21 mouse cellular contexts compared by ENCODE assay signal in genomic region chr7:19121686-19122085, GRCm38 (mm10). TPM values are rescaled to one million over a fixed set of nuclear protein-coding genes. Genes with fewer than 3 reads are reported as not detected.
DNase-seq lines count a peak whose midpoint lies in the region; ATAC-seq and TF ChIP-seq lines count a peak whose summit lies in the region.
"Had no signal": no experiment of that assay in that cellular context is flagged by ENCODE, and none has a peak within 500 bp of the region (broad histone marks: within the 10 kb centered on the region; RNA-seq: fewer than 3 reads in every experiment).

No protein-coding gene starts in this region.

- no peak for TF ChIP-seq CTCF in liver, postnatal 0 days (IDR thresholded peaks at IDR 0.05; ENCODE audit: low read depth)

- no peak for ATAC-seq in liver, embryonic 12.5 days
- ATAC-seq in liver, postnatal 0 days = no peak
- no peak for ATAC-seq in hindbrain, embryonic 12.5 days (ENCODE audit: low FRiP score)
- ATAC-seq: intestine, postnatal 0 days had no signal

- H3K27me3 ChIP-seq in liver, embryonic 12.5 days (replicated peaks) = peaks cover 15% of the 10 kb centered on the region
- no peaks in the 10 kb centered on the region for H3K27me3 ChIP-seq in liver, postnatal 0 days (ENCODE audit: insufficient read depth, low read length)
- H3K27me3 ChIP-seq in hindbrain, embryonic 12.5 days = peaks cover 12% of the 10 kb centered on the region; the same call in 1 of the 2 replicates
- H3K27me3 ChIP-seq: limb, embryonic 15.5 days had no signal

- H3K4me1 ChIP-seq in liver, embryonic 12.5 days = peaks cover 29% of the 10 kb centered on the region
- peaks cover 21% of the 10 kb centered on the region for H3K4me1 ChIP-seq in liver, postnatal 0 days (ENCODE audit: insufficient read depth)
- peaks cover 17% of the 10 kb centered on the region for H3K4me1 ChIP-seq in hindbrain, embryonic 12.5 days

- no peak overlapping the region for H3K4me3 ChIP-seq in liver, embryonic 12.5 days
- H3K4me3 ChIP-seq in liver, postnatal 0 days (ENCODE audit: low read depth, low read length) = no peak overlapping the region
- H3K4me3 ChIP-seq in hindbrain, embryonic 12.5 days = no peak overlapping the region
- H3K4me3 ChIP-seq: embryonic facial prominence, embryonic 13.5 days; erythroblast, embryonic 14.5 days; forebrain, embryonic 12.5 days; heart, embryonic 13.5 days; limb, embryonic 15.5 days had no signal

- peak; percentile 26 for DNase-seq in cerebellum, adult 11-12 months
- DNase-seq in cerebellum, postnatal 14 days = no peak
- DNase-seq in liver, postnatal 0 days = no peak
- peak; percentile 62 to 81 for DNase-seq in kidney, adult 8-10 months
- DNase-seq in kidney, postnatal 36 days = peak; percentile 69 to 85
- DNase-seq: cerebellum, postnatal 25 days; gastrocnemius, postnatal 25 days; heart, adult 18-20 months; heart, postnatal 14 days; left cerebral cortex, postnatal 4 days; lung, embryonic 14.5 days; right cerebral cortex, adult 18-20 months; right cerebral cortex, postnatal 4 days had no signal

- H3K27ac ChIP-seq in liver, embryonic 12.5 days = no peak overlapping the region
- H3K27ac ChIP-seq in liver, postnatal 0 days (ENCODE audit: low read depth) = no peak overlapping the region
- H3K27ac ChIP-seq in hindbrain, embryonic 12.5 days = no peak overlapping the region
- H3K27ac ChIP-seq: embryonic facial prominence, embryonic 13.5 days; forebrain, embryonic 12.5 days; heart, embryonic 13.5 days; limb, embryonic 15.5 days had no signal

- peaks cover 8% of the 10 kb centered on the region for H3K9me3 ChIP-seq in liver, embryonic 12.5 days (replicated peaks)
- H3K9me3 ChIP-seq in liver, postnatal 0 days (ENCODE audit: low read length) = no peaks in the 10 kb centered on the region
- peaks cover 8% of the 10 kb centered on the region; the same call in 1 of the 2 replicates for H3K9me3 ChIP-seq in hindbrain, embryonic 12.5 days (replicated peaks)
- H3K9me3 ChIP-seq: embryonic facial prominence, embryonic 13.5 days; heart, embryonic 13.5 days; limb, embryonic 15.5 days had no signal

- 0 out of 2 replicates have a peak overlapping the region, but pooled peaks have one; percentile 95 for H3K4me2 ChIP-seq in liver, embryonic 12.5 days
- no peak overlapping the region for H3K4me2 ChIP-seq in liver, postnatal 0 days (ENCODE audit: low read depth, low read length)
- no peak overlapping the region for H3K4me2 ChIP-seq in hindbrain, embryonic 12.5 days (replicated peaks)
- H3K4me2 ChIP-seq: limb, embryonic 15.5 days had no signal

- peaks cover 6% of the 10 kb centered on the region; the same call in 1 of the 2 replicates for H3K36me3 ChIP-seq in liver, embryonic 12.5 days
- no peaks in the 10 kb centered on the region for H3K36me3 ChIP-seq in liver, postnatal 0 days (replicated peaks; ENCODE audit: insufficient read depth, low read length)
- no peaks in the 10 kb centered on the region for H3K36me3 ChIP-seq in hindbrain, embryonic 12.5 days

- H3K9ac ChIP-seq in liver, embryonic 12.5 days = no peak overlapping the region
- H3K9ac ChIP-seq in liver, postnatal 0 days (replicated peaks) = no peak overlapping the region
- no peak overlapping the region for H3K9ac ChIP-seq in hindbrain, embryonic 12.5 days
- H3K9ac ChIP-seq: embryonic facial prominence, embryonic 13.5 days; forebrain, embryonic 12.5 days; heart, embryonic 13.5 days; limb, embryonic 15.5 days; lung, embryonic 14.5 days had no signal

- TF ChIP-seq EP300 in liver, postnatal 0 days (IDR thresholded peaks at IDR 0.05; ENCODE audit: low read depth) = no peak

- WGBS in liver, embryonic 12.5 days (ENCODE audit: insufficient replicate concordance) = 76% methylated on average over 4 of the region's 4 CpGs
- 79% methylated on average over 4 of the region's 4 CpGs for WGBS in liver, postnatal 0 days (ENCODE audit: insufficient replicate concordance)
- 87% methylated on average over 4 of the region's 4 CpGs for WGBS in hindbrain, embryonic 12.5 days

RNA-seq across cellular contexts. Expression of gene Fbxo46, which starts 2.0 kb away (rescaled TPM):
- polyA plus RNA-seq in liver, embryonic 12.5 days (2016; fragmentation: Nextera tagmentation; extraction: Ambion mirVana) = 8.1 and 10.1 TPM in 2 replicates
- polyA plus RNA-seq in liver, postnatal 0 days (2015; fragmentation: Nextera tagmentation; extraction: Ambion mirVana) = 3.2 and 3.6 TPM in 2 replicates
- 20.9 TPM in 2 replicates for polyA plus RNA-seq in hindbrain, embryonic 12.5 days (2016; fragmentation: Nextera tagmentation; extraction: Ambion mirVana)

RNA-seq across cellular contexts. Expression of gene Gm4969, which starts 3.5 kb away (rescaled TPM):
- 0.55 and 0.66 TPM in 2 replicates for polyA plus RNA-seq in liver, embryonic 12.5 days (2016; fragmentation: Nextera tagmentation; extraction: Ambion mirVana)
- 0.17 TPM in 1 of 2 replicates, not detected in the other for polyA plus RNA-seq in liver, postnatal 0 days (2015; fragmentation: Nextera tagmentation; extraction: Ambion mirVana)
- 1.8 TPM in 2 replicates for polyA plus RNA-seq in hindbrain, embryonic 12.5 days (2016; fragmentation: Nextera tagmentation; extraction: Ambion mirVana)
- polyA plus RNA-seq: erythroblast, embryonic 14.5 days had no signal

RNA-seq across cellular contexts. Expression of gene Six5, which starts 27.3 kb away (rescaled TPM):
- polyA plus RNA-seq in liver, embryonic 12.5 days (2016; fragmentation: Nextera tagmentation; extraction: Ambion mirVana) = 1.8 TPM in 2 replicates
- 0.78 and 0.82 TPM in 2 replicates for polyA plus RNA-seq in liver, postnatal 0 days (2015; fragmentation: Nextera tagmentation; extraction: Ambion mirVana)
- 9.1 and 9.7 TPM in 2 replicates for polyA plus RNA-seq in hindbrain, embryonic 12.5 days (2016; fragmentation: Nextera tagmentation; extraction: Ambion mirVana)

RNA-seq across cellular contexts. Expression of gene Qpctl, which starts 27.4 kb away (rescaled TPM):
- polyA plus RNA-seq in liver, embryonic 12.5 days (2016; fragmentation: Nextera tagmentation; extraction: Ambion mirVana) = 4.9 and 5.5 TPM in 2 replicates
- polyA plus RNA-seq in liver, postnatal 0 days (2015; fragmentation: Nextera tagmentation; extraction: Ambion mirVana) = 5.2 and 5.8 TPM in 2 replicates
- 21.2 and 22.8 TPM in 2 replicates for polyA plus RNA-seq in hindbrain, embryonic 12.5 days (2016; fragmentation: Nextera tagmentation; extraction: Ambion mirVana)

RNA-seq across cellular contexts. Expression of gene Snrpd2, which starts 27.8 kb away (rescaled TPM):
- 97.8 and 98.3 TPM in 2 replicates for polyA plus RNA-seq in liver, embryonic 12.5 days (2016; fragmentation: Nextera tagmentation; extraction: Ambion mirVana)
- polyA plus RNA-seq in liver, postnatal 0 days (2015; fragmentation: Nextera tagmentation; extraction: Ambion mirVana) = 38.9 and 41.0 TPM in 2 replicates
- 118 and 122 TPM in 2 replicates for polyA plus RNA-seq in hindbrain, embryonic 12.5 days (2016; fragmentation: Nextera tagmentation; extraction: Ambion mirVana)

Comparison
In these comparisons a context has a peak if more than half of its experiments do, and no peak if none do; other contexts are left out.
1. DNase-seq: peak in cerebellum, adult 11-12 months (single experiment), kidney, adult 8-10 months (2 of 2) and kidney, postnatal 36 days (2 of 2); none in cerebellum, postnatal 14 days (0 of 2) and liver, postnatal 0 days (single experiment).